Mouse (Mus musculus): Measurements from ENCODE around the gene Foxf1. TPM values are rescaled to one million over a fixed set of nuclear protein-coding genes. Genes with fewer than 3 reads are reported as not detected.

The Foxf1 gene
- polyA plus RNA-seq, 1 experiment from 2014 or later, result 126 TPM

DNA sequence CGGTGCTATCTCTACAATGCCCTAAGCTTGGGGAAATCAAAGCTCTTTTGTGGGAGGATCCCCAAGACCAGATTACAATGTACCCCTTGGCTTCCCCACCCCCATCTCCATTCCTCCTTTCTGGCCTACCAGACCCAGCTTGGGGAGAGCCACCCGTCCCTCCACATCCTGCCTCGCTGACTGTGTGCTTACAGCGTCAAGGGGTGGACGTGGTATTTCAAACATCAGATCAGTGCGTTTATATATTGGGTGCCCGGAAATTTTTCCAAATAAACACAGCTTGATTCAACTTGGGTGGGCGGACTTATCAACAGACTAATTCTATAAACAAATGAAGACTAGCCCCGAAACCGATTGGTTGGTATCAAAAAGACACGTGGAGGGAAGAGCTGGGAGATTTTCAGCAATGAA is 43.1 kb downstream of the Foxf1 start:
- H3K4me2 ChIP-seq (replicated peaks), result no peak overlapping the region
- H3K27me3 ChIP-seq (replicated peaks), result peaks cover 86% of the 10 kb centered on the region
- H3K4me3 ChIP-seq (replicated peaks), result no peak overlapping the region; the same call in 1 of the 2 replicates
- WGBS, result 7% methylated on average over 11 of the region's 11 CpGs
- H3K4me1 ChIP-seq (replicated peaks), result peaks cover 27% of the 10 kb centered on the region
- no peaks in the 10 kb centered on the region for H3K36me3 ChIP-seq
- H3K9me3 ChIP-seq, result no peaks in the 10 kb centered on the region
- no peak overlapping the region for H3K9ac ChIP-seq
- peak overlapping the region; percentile 4; the same call in 1 of the 2 replicates for H3K27ac ChIP-seq
- ATAC-seq, result peak; percentile 29

DNA sequence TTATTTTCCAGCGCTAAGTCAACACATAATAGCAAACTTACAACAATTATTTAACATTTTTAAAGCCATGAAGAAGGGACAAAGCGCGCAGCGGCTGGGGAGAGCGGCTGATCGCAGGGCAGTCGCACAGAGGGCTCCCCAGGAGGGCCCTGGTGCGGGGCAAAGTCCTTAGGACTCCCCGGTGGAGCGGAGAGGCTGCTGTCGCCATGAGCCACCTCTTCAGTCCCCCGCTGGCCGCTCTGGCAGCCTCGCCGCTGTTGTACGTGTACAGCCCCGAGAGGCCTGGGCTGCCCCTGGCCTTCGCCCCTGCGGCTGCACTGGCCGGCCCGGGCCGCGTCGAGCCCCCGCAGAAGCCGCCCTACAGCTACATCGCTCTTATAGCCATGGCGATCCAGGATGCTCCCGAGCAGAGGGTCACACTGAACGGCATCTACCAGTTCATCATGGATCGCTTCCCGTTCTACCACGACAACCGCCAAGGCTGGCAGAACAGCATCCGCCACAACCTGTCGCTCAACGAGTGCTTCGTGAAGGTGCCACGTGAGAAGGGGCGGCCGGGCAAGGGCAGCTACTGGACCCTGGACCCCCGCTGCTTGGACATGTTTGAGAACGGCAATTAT is 43.7 kb downstream of the Foxf1 start, which contains the start of gene Foxl1:
Foxl1 (plus strand) TSS at position 185 of the 620 bp plus-strand sequence.
- peak within 1 kb of the TSS; percentile 62 for H3K4me2 ChIP-seq (replicated peaks)
- H3K4me3 ChIP-seq (replicated peaks), result peak within 1 kb of the TSS; percentile 43
- peaks cover 81% of the 10 kb centered on the region for H3K27me3 ChIP-seq (replicated peaks)
- peak within 1 kb of the TSS; percentile 46 for H3K9ac ChIP-seq
- peak; percentile 24 for ATAC-seq
- WGBS, result 2% methylated on average over 43 of the region's 43 CpGs
- H3K4me1 ChIP-seq (replicated peaks), result peaks cover 27% of the 10 kb centered on the region
- H3K36me3 ChIP-seq, result no peaks in the 10 kb centered on the region
- H3K27ac ChIP-seq, result peak within 1 kb of the TSS; percentile 83
- no peaks in the 10 kb centered on the region for H3K9me3 ChIP-seq

- WGBS, result 4% methylated on average over 55 of the region's 55 CpGs
- ATAC-seq, result no peak
- Histone ChIP-seq H3K9me3 (no peaks in the 10 kb centered on the region), H3K27ac (peak overlapping the region; percentile 83), H3K4me1 (replicated peaks) (peaks cover 27% of the 10 kb centered on the region), H3K36me3 (no peaks in the 10 kb centered on the region), H3K9ac (peak overlapping the region; percentile 46), H3K4me2 (replicated peaks) (peak overlapping the region; percentile 62), H3K27me3 (replicated peaks) (peaks cover 72% of the 10 kb centered on the region), H3K4me3 (replicated peaks) (peak overlapping the region; percentile 43)
Observed at GRCm38 (mm10) chr8:121128531-121129264, 44.5 kb downstream of the Foxf1 start.

- WGBS, result 21% methylated on average over 16 of the region's 16 CpGs
- peaks cover 27% of the 10 kb centered on the region for H3K4me1 ChIP-seq (replicated peaks)
- H3K27ac ChIP-seq, result peak overlapping the region; percentile 83; the same call in 1 of the 2 replicates
Observed at GRCm38 (mm10) chr8:121129265-121129940, 45.2 kb downstream of the Foxf1 start.

DNA sequence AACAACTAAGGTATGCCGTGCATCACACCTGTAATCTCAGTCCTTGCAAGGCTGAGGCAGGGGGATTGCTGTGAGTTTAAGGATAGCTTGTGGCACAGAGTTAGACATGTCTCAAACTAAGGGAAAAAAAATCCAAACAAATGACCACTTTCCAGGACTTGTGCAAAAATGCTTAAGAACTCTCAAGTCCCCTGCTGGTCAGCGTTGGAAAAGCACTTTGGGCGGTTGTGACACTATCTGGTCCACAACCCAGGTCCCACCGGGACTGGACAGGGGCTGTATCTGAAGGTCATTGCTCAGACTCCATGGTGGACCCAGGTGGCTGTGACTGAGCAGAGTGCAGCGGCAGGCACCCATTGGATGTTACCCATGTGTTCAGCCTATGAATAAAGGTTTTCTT is 46.3 kb downstream of the Foxf1 start:
- no peak for ATAC-seq
- Histone ChIP-seq H3K4me3 (replicated peaks) (peak overlapping the region; percentile 14), H3K9me3 (no peaks in the 10 kb centered on the region), H3K4me2 (replicated peaks) (peak overlapping the region; percentile 62), H3K36me3 (no peaks in the 10 kb centered on the region), H3K27ac (no peak overlapping the region), H3K9ac (no peak overlapping the region), H3K4me1 (replicated peaks) (peaks cover 18% of the 10 kb centered on the region), H3K27me3 (replicated peaks) (peaks cover 56% of the 10 kb centered on the region)
- 38% methylated on average over 5 of the region's 5 CpGs for WGBS

More at GRCm38 (mm10) chr8:121129265-121129940, 45.2 kb downstream of the Foxf1 start:
- peak overlapping the region; percentile 43 for H3K4me3 ChIP-seq (replicated peaks)
- H3K4me2 ChIP-seq (replicated peaks), result peak overlapping the region; percentile 62
- no peaks in the 10 kb centered on the region for H3K36me3 ChIP-seq
- no peaks in the 10 kb centered on the region for H3K9me3 ChIP-seq
- H3K9ac ChIP-seq, result peak overlapping the region; percentile 46; the same call in 1 of the 2 replicates
- no peak for ATAC-seq
- H3K27me3 ChIP-seq (replicated peaks), result peaks cover 67% of the 10 kb centered on the region

DNA sequence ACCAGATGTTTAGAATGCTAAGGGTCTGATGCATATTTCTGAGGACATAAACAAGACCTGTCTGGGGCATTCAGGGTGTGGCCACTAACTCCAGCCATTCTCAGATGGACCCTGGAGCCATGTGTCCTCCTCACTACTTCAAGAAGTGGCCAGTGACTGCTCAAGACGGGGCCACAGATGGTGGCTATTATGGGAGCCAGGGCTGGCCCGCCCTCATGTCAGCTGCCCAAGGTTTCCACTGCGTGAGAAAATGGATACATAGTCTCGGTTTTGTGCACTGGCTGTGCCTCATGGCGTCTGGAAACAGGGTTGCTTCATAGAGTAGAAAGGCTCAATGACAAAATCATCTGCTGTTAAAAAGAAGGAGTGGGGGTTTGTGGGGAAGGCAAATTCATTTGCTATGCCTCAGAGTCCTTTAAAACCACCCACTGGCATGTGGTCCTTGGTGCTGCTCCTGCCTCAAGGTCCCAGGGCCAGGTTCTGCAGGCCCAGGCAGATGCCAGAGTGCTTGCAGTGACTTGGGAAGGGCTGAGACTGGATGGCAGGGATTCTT is 48.9 kb downstream of the Foxf1 start:
- H3K36me3 ChIP-seq, result no peaks in the 10 kb centered on the region
- WGBS, result 80% methylated on average over 5 of the region's 5 CpGs

DNA sequence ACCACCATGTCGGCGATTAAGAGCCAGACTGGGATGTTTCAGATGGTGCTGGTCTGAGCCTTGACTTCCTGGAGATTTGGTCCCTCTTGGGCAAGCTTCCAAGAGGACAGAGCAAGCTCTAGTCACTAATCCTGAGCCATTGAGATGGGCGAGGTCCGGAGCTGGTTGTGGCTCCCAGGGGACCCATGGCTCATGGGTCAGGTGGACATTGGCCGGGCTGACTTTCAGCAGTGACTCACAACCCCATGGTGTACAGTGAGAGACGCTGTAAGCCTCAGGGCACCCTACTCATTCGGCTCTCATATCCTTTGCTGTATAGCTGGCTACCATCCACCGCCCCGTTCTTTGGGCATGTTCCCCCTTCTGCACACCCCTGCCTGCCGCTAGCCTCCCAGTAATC is 49.9 kb downstream of the Foxf1 start:
- no peak for ATAC-seq
- WGBS, result 91% methylated on average over 10 of the region's 10 CpGs
- no peak overlapping the region for H3K9ac ChIP-seq
- H3K9me3 ChIP-seq, result no peaks in the 10 kb centered on the region
- H3K4me1 ChIP-seq (replicated peaks), result no peaks in the 10 kb centered on the region
- H3K4me3 ChIP-seq (replicated peaks), result no peak overlapping the region
- H3K4me2 ChIP-seq (replicated peaks), result no peak overlapping the region
- H3K36me3 ChIP-seq, result no peaks in the 10 kb centered on the region
- peaks cover 22% of the 10 kb centered on the region for H3K27me3 ChIP-seq (replicated peaks)
- no peak overlapping the region for H3K27ac ChIP-seq

More for the DNA sequence above, 48.9 kb downstream of the Foxf1 start:
- Histone ChIP-seq H3K4me2 (replicated peaks) (no peak overlapping the region), H3K27ac (no peak overlapping the region), H3K27me3 (replicated peaks) (peaks cover 32% of the 10 kb centered on the region), H3K9me3 (no peaks in the 10 kb centered on the region), H3K4me1 (replicated peaks) (peaks cover 9% of the 10 kb centered on the region), H3K4me3 (replicated peaks) (no peak overlapping the region), H3K9ac (no peak overlapping the region)
- ATAC-seq, result no peak

- no peak overlapping the region for H3K9ac ChIP-seq
- no peak overlapping the region for H3K27ac ChIP-seq
- 89% methylated on average over 11 of the region's 11 CpGs for WGBS
- H3K4me2 ChIP-seq (replicated peaks), result no peak overlapping the region
- no peak for ATAC-seq
- H3K4me3 ChIP-seq (replicated peaks), result no peak overlapping the region
- no peaks in the 10 kb centered on the region for H3K4me1 ChIP-seq (replicated peaks)
- no peaks in the 10 kb centered on the region for H3K9me3 ChIP-seq
- H3K27me3 ChIP-seq (replicated peaks), result peaks cover 18% of the 10 kb centered on the region
- H3K36me3 ChIP-seq, result no peaks in the 10 kb centered on the region
Observed at GRCm38 (mm10) chr8:121134512-121134911, 50.3 kb downstream of the Foxf1 start.

- Histone ChIP-seq H3K27me3 (replicated peaks) (peaks cover 3% of the 10 kb centered on the region; the same call in 1 of the 2 replicates), H3K9ac (no peak overlapping the region), H3K4me2 (replicated peaks) (no peak overlapping the region), H3K9me3 (no peaks in the 10 kb centered on the region), H3K27ac (no peak overlapping the region), H3K4me3 (replicated peaks) (no peak overlapping the region), H3K36me3 (no peaks in the 10 kb centered on the region), H3K4me1 (replicated peaks) (no peaks in the 10 kb centered on the region)
- 93% methylated on average over 6 of the region's 6 CpGs for WGBS
- no peak for ATAC-seq
Observed at GRCm38 (mm10) chr8:121136856-121137255, 52.7 kb downstream of the Foxf1 start.

Other genes with a start within 250 kb of the Foxf1 start
- 50.6 and 52.3 TPM in 2 replicates for gene Mthfsd, start 24.0 kb downstream of the Foxf1 start, polyA plus RNA-seq (2015; fragmentation: Nextera tagmentation; extraction: Ambion mirVana)
- 0.69 and 0.80 TPM in 2 replicates for gene Foxc2, start 31.8 kb downstream of the Foxf1 start, polyA plus RNA-seq (2015; fragmentation: Nextera tagmentation; extraction: Ambion mirVana)
- gene Foxl1, start 43.6 kb downstream of the Foxf1 start, polyA plus RNA-seq (2015; fragmentation: Nextera tagmentation; extraction: Ambion mirVana), result 9.0 and 9.3 TPM in 2 replicates